Mouse (Mus musculus): ENCODE data around the gene Zfp982.
"Not testable (repeated sequence)": the region's sequence is repeated elsewhere in the genome, so short reads cannot be mapped to it uniquely, and the experiment has no call there.

Gene Zfp982

GRCm38 (mm10) chr4:147492117-147492516 lies at the start of gene Zfp982:
Zfp982 (plus strand) TSS chr4:147492417.
- not testable (repeated sequence) for DNase-seq (ENCODE audit: low read depth, low spot score)

GRCm38 (mm10) chr4:147442649-147443553 lies 49.3 kb upstream of the Zfp982 start:
- not testable (repeated sequence) for DNase-seq (ENCODE audit: low read depth, low spot score)

DNA sequence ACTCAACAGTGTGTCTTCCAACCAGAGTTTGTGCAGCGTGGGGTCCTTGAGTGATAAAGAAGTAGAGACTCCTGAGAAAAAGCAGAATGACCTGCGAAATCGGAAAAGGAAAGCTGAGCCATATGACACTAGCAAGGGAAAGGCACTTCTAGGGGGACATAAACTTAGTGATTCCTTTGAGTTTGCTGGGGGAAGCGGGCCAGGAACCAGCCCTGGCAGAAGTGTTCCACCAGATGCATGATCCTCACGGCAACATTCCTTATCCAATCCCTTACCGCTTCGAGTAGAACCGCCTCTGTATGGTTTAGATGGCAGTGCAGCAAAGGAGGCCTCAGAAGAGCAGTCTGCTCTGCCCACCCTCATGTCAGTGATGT lies 48.7 kb upstream of the Zfp982 start:
- not testable (repeated sequence) for DNase-seq (ENCODE audit: low read depth, low spot score)

- DNase-seq (ENCODE audit: low read depth, low spot score), result not testable (repeated sequence)
Observed at GRCm38 (mm10) chr4:147445371-147445770, 46.8 kb upstream of the Zfp982 start.

GRCm38 (mm10) chr4:147448358-147448757 lies 43.9 kb upstream of the Zfp982 start:
- DNase-seq (ENCODE audit: low read depth, low spot score), result no peak

DNA sequence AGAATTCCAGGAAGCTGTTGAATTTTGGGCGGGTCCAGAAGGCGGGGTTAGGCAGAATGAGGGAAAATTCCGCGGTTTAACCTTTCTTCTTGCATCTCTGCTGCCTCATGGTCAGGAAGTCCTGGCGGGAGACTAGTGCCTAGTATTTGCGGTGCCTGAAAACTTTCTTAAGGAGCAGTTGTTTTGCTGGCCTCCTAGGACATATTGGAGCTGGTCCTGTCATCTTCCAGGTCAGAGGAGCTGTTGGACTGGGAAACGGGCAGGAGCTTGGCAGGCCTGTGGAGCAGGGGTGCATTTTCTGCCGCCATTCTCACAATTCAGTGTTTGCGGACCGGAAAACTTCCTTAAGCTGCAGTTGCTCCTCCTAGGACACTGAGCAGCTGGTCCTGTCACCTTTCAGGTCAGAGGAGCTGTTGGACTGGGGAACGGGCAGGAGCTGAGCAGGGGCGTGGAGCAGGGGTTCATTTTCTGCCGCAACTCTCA lies 43.1 kb upstream of the Zfp982 start:
- no peak for DNase-seq (ENCODE audit: low read depth, low spot score)

- DNase-seq (ENCODE audit: low read depth, low spot score), result not testable (repeated sequence)
Observed at GRCm38 (mm10) chr4:147449986-147450385, 42.2 kb upstream of the Zfp982 start.

- not testable (repeated sequence) for DNase-seq (ENCODE audit: low read depth, low spot score)
Observed at GRCm38 (mm10) chr4:147467207-147467606, 25.0 kb upstream of the Zfp982 start.

- DNase-seq (ENCODE audit: low read depth, low spot score), result not testable (repeated sequence)
Observed at GRCm38 (mm10) chr4:147498772-147499613, 6.8 kb downstream of the Zfp982 start.

GRCm38 (mm10) chr4:147509174-147509573 lies 17.0 kb downstream of the Zfp982 start:
- DNase-seq (ENCODE audit: low read depth, low spot score), result no peak

DNA sequence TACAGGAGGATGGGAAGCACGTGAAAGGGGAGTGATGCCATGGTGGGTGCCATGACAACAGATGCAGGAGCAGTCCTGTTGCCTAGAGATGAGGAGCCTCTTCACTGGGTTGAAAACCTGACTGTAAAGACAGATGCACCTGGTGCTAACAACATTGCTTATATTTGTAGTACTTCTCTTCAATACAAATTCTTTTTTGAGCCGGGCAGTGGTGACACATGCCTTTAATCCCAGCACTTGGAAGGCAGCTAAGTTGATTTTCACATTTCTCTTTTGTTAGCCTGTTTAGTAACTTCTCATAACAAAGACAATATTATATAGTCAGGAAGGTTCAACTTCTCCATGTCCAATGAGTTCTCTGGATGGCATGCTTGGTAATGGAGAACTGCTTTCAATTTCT lies 26.8 kb downstream of the Zfp982 start:
- no peak for DNase-seq (ENCODE audit: low read depth, low spot score)

DNA sequence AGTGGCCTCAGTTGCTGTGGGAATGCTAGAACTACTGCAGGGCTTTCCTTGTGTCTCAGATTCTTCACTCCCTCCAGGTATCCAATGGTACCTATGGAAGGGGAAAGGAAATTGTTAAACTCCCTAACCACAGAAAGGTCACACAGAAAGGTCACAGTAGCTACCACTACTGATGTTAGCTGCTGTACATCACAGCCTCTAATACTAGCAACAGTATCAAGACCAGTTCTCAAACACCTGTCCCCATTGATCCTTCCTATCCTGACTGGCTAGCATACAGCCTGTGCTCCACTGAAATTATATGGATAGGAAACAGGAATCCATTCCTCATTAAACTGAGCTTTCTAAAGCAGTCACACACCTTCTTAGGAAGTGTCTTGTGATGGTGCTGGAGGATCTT lies 27.9 kb downstream of the Zfp982 start:
- no peak for DNase-seq (ENCODE audit: low read depth, low spot score)

- no peak for DNase-seq (ENCODE audit: low read depth, low spot score)
Observed at GRCm38 (mm10) chr4:147525125-147525524, 32.9 kb downstream of the Zfp982 start.

GRCm38 (mm10) chr4:147530366-147530765 lies 38.1 kb downstream of the Zfp982 start:
- no peak for DNase-seq (ENCODE audit: low read depth, low spot score)

GRCm38 (mm10) chr4:147535916-147536315 lies 43.7 kb downstream of the Zfp982 start:
- not testable (repeated sequence) for DNase-seq (ENCODE audit: low read depth, low spot score)

DNA sequence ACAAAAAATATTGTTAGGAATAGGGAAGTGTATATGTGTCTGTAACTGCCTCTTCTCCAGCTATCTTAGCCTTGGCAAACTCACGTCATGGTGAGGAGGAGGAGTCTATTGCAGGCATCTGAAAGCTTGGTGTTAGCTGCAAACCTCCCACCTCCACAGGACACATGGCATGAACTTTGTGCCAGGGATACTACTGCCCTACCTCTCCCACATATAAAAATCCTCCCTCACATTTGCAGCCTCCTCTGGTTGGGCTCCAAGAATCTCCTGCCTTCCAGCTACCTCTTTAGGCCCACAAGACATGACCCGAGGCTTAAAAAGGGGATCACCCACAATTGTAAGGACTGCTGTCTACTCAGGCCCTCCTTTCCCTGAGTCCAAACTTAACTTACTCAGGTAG lies 45.5 kb downstream of the Zfp982 start:
- no peak for DNase-seq (ENCODE audit: low read depth, low spot score)

DNA sequence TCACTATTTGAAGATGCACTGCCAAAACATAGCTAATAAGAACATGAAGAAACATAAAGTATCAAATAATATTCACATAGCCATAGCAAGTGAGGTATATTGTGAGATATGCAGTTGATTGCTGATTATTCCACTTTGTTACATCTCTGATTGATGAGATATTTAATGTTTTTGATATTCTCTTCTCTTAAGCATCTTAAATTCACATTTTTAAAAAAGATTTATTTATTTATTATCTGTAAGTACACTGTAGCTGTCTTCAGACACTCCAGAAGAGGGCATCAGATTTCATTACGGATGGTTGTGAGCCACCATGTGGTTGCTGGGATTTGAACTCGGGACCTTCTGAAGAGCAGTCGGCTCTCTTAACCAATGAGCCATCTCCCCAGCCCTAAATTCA lies 47.7 kb downstream of the Zfp982 start, which contains the start of gene Gm16503:
TSS of gene Gm16503 (plus strand) at position 301 of the 400 bp plus-strand sequence.
- not testable (repeated sequence) for DNase-seq (ENCODE audit: low read depth, low spot score)

DNA sequence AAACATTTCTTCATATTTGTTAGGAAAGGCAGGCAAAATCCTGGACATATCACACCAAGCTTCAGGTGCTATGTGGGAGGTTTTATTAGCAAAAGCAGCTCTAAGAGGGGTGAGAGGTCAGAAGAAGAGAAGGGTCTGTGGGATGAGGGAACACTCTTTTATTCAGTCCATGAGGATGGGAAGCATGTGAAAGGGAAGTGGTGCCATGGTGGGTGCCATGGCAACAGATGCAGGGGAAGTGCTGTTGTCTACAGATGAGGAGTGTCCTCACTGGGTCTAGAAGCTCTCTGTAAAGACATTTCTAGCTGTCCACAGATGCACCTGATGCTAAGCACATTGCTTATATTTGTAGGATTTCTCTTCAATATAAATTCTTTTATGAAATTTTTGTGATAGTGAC lies 48.9 kb downstream of the Zfp982 start:
- DNase-seq (ENCODE audit: low read depth, low spot score), result no peak

GRCm38 (mm10) chr4:147553071-147553470 lies 60.9 kb downstream of the Zfp982 start, which contains the start of gene Zfp985:
Zfp985 (plus strand) TSS chr4:147553277.
- not testable (repeated sequence) for DNase-seq (ENCODE audit: low read depth, low spot score)

DNA sequence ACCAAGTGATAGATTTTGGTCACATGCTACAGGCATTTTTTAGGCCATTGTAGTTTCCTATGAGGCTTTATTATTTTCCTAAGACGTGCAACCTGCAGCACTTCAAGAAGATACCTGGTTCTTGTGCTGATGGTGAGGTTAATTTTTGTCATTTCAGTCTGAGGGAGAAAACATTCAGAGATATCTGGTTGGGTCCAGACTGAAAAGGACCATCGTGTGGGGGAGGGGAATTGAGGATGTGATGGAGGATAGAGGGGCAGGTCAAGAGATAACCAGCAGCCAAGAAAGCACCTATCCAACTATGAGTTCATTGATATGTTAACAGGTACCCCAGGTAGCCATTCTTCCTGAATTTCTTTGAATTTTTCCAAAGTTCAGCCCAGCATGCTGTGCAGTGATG lies 62.1 kb downstream of the Zfp982 start:
- not testable (repeated sequence) for DNase-seq (ENCODE audit: low read depth, low spot score)

- DNase-seq (ENCODE audit: low read depth, low spot score), result not testable (repeated sequence)
Observed at GRCm38 (mm10) chr4:147556921-147557320, 64.7 kb downstream of the Zfp982 start.

GRCm38 (mm10) chr4:147558011-147558410 lies 65.8 kb downstream of the Zfp982 start:
- DNase-seq (ENCODE audit: low read depth, low spot score), result not testable (repeated sequence)

Data from CD4-positive helper T cell, adult 2 months (primary cell).